Mouse (Mus musculus): Measurements from ENCODE around the gene Gm9944.

The Gm9944 gene

DNA sequence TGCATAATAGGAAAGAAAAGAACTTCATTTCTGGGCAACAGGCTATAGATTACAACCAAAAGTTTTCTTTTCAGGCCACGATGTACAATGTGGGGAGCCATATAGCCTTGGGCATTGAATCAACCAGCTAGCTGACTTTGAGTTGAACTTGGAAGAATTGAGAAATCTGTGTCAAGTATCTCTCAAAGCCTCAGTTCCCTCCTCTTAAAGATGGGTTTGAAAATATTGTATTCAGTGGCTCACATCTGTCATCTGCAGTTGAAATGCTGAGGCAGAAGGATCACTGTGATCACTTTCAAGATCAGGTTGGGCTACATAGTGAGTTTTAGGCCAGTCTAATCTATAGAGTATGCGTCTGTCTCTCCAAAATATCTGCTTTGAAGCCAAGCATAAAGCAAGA lies at the start of gene Gm9944:
TSS of gene Gm9944 (minus strand) at position 101 of the 400 bp plus-strand sequence.
- no peak for DNase-seq

- no peak for DNase-seq
Observed at GRCm38 (mm10) chr4:144493331-144493730, 40.2 kb upstream of the Gm9944 start.

DNA sequence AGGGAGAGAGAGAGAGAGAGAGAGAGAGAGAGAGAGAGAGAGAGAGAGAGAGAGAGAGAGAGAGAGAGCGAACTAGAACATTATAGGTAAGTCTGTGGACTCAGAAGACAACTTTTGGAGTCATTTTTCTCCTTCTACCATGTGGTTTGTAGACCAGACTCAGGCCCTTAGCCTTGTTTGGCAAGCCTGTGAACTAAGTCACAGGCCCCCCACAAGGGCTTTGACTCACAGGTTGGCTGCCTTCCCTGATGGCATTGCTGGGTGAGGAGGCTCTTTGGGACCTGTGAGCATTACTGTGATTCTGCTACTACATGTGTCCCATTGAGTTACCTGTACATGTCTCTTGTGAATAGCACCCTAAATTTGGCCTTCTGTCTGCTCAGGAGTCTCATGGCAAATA lies 15.0 kb upstream of the Gm9944 start:
- DNase-seq: no peak

DNA sequence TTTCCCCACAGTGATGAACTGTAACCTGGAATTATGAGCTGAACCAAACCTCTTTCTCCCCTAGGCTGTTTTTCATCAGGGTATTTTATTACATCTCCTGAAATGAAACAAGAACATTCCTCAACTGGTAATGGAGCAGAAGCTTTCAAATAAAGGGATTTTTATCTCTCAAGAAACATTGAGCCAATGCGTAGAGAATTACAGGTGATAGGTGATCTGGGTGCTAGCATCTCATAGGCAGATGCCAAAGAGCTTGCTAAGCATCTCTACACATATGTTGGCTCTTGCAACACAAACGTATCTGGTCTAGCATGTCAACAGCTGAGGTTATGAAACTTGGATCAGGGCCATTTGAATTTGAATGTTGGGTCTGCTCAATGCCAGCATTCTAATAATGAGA lies 12.1 kb upstream of the Gm9944 start:
- DNase-seq: no peak

- no peak for DNase-seq
Observed at GRCm38 (mm10) chr4:144463656-144464055, 10.5 kb upstream of the Gm9944 start, which contains the start of gene Aadacl3. TSS of gene Aadacl3 (minus strand) at chr4:144463756.

- DNase-seq: no peak
Observed at GRCm38 (mm10) chr4:144448546-144448945, 4.6 kb downstream of the Gm9944 start.

GRCm38 (mm10) chr4:144441582-144441981 lies 11.5 kb downstream of the Gm9944 start:
- DNase-seq: no peak

DNA sequence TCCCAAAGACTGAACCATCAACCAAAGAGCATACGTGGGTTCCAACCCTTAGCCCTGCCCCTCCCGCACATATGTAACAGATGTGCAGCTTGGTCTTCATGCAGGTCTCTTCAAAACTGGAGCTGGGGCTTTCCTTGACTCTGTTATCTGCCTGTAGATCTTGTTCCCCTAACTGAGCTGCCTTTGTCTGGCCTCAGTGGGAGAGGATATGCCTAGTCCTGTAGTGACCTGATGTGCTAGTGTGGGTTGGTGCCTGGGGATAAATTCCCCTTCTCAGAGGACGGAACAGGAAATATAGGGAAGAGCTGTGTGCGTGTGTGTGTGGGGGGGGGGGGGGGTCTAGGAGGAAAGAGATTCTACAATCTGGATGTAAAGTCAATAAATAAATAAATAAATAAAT lies 12.0 kb downstream of the Gm9944 start:
- no peak for DNase-seq

- DNase-seq: no peak
Observed at GRCm38 (mm10) chr4:144438672-144439071, 14.4 kb downstream of the Gm9944 start, which contains the start of gene 1700012P22Rik. TSS of gene 1700012P22Rik (minus strand) at chr4:144438772.

GRCm38 (mm10) chr4:144433216-144433615 lies 19.9 kb downstream of the Gm9944 start:
- DNase-seq: no peak

DNA sequence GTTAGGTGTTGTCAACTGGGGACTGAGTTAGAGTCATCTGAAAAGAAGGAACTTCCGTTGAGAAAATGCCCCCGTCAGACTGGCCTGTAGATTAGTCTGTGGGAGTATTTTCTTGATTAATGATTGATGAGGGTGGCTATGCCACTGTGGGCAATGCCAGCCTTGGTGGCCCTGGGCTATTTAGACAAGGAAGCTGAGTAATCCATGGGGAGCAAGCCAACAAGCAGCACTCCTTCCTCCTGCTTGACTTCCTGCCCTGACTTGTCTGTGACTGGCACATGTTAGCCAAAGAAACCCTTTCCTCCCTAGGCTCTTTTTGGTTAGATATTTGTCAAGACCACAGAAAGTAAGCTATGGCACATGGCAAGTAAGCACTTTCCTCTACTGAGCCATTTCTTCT lies 22.4 kb downstream of the Gm9944 start:
- no peak for DNase-seq

DNA sequence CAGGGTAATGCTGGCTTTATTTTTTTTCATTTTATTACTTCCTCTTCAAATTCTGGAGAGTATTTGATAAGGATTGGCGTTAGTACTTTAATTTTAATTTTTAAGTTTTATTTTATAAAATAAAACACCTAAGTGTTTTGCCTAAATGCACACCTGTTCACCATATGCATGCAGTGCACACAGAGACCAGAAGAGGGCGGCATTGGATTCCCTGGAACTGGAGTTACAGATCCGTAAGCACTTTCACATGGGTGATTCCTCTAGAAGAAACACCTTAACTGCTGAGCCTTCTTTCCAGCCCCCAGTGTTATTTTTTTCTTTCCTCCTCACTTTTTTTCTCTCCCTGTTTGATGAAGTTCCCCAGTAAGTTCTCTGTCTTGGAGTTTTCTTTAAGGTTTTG lies 24.2 kb downstream of the Gm9944 start:
- no peak for DNase-seq

- no peak for DNase-seq
Observed at GRCm38 (mm10) chr4:144424590-144424989, 28.5 kb downstream of the Gm9944 start.

- DNase-seq: no peak
Observed at GRCm38 (mm10) chr4:144420644-144421043, 32.5 kb downstream of the Gm9944 start.

GRCm38 (mm10) chr4:144408290-144408689 lies 44.8 kb downstream of the Gm9944 start, which contains the start of gene Pramef12:
TSS of gene Pramef12 (minus strand) at chr4:144408464.
- DNase-seq: no peak

DNA sequence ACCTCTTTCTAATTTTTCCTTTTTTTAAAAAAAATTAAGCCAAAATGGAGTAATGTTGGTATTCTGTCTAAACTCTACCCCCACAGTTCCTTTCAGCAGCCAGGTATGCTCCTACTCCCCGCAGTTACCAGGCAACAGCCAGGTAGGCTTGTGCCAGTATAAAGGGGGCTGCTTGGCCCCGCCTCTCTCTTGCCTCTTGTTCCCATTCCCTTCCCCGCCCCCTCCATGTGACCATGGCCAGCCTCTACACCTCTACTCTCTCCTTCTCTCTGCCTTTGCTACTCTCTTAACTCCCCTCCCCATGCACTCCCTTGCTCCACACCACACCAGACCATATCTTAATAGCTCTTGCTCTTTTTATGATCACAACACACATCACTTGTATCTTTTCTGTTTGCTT lies 46.9 kb downstream of the Gm9944 start:
- DNase-seq: no peak

DNA sequence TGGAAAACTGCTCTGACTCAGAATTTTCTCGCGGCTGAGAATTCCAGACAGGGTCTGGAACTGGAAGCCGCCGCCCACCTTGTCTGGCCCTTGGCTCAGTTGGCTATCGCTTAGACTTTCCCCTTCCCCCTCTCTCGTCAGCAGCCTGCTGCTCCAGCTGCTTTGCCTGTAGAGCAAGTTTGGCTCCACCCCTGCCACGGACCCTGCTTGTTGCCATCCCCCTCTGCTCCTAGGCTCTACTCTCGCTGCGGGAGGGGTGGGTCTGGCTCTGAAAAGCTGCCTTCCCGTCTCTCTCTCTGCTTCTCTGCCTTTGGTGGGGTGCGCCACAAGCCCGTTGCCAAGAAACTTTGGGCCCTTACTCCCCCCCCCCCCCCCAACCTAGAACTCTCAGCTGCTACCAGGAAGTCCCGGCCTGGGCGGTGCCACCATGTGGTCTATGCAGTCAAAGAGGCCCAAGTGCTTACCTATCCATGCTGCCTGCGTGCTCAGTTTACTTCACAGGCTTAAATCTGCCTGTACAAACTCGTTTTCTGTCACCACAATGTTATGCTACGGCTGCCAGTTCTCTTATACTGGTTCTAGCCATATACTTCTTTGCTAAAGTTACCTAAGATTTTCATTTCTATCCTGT lies 48.5 kb downstream of the Gm9944 start:
- DNase-seq: no peak

All from spleen, adult 18-20 months (tissue).